8 mouse cellular contexts compared by ENCODE assay signal in the genomic region with DNA sequence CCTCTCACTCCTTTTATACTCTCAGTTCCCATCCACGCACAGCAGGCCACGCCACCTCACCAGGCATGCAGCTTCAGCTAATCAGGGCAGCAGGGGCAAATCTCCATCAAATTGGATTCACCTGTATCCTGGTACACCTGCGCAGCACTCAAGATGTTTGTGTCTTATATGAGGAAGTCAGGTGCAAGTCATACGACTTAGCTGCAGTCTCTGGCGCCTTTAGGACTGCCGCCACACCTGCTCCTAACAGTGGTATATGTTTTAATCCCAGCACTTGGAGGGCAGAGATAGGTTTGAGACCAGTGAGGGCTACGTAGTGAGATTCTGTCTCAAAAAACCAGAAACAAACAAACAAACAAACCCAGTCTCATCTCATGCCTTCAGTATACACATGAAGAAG. TPM values are rescaled to one million over a fixed set of nuclear protein-coding genes. Genes with fewer than 3 reads are reported as not detected.
DNase-seq lines count a peak whose midpoint lies in the region; ATAC-seq and TF ChIP-seq lines count a peak whose summit lies in the region.
"Not testable (repeated sequence)": the region's sequence is repeated elsewhere in the genome, so short reads cannot be mapped to it uniquely, and the experiment has no call there.

Gsta4 (plus strand) TSS at position 301 of the 400 bp plus-strand sequence.

- H3K4me3 ChIP-seq in C2C12 (ENCODE audit: insufficient read depth, poor library complexity, severe bottlenecking); cerebellum, adult 2 months (replicated peaks; ENCODE audit: insufficient read depth, low read depth, low read length); heart, embryonic 16.5 days (ENCODE audit: low read length); intestine, embryonic 14.5 days (ENCODE audit: low read depth, low read length); left cerebral cortex, adult 2 months; liver, embryonic 15.5 days (replicated peaks); neural tube, embryonic 11.5 days (ENCODE audit: low read depth, low read length): not testable (repeated sequence)

- H3K9me3 ChIP-seq in heart, embryonic 16.5 days (replicated peaks; ENCODE audit: control insufficient read depth, low read length); intestine, embryonic 14.5 days (ENCODE audit: control insufficient read depth, low read length); liver, embryonic 15.5 days (replicated peaks); neural tube, embryonic 11.5 days (ENCODE audit: control insufficient read depth, low read length): not testable (repeated sequence)

- not testable (repeated sequence) for H3K27ac ChIP-seq in cerebellum, adult 2 months (ENCODE audit: insufficient read depth, low read length); heart, embryonic 16.5 days (ENCODE audit: low read length); intestine, embryonic 14.5 days (ENCODE audit: low read depth); left cerebral cortex, adult 2 months; liver, embryonic 15.5 days (replicated peaks); neural tube, embryonic 11.5 days (ENCODE audit: low read depth, low read length)

- 98% methylated on average over 4 of the region's 7 CpGs for WGBS in cerebellum, adult 2 months
- 92% methylated on average over 4 of the region's 7 CpGs for WGBS in heart, embryonic 16.5 days
- WGBS in intestine, embryonic 14.5 days, result 97% methylated on average over 4 of the region's 7 CpGs
- WGBS in liver, embryonic 15.5 days (ENCODE audit: insufficient replicate concordance), result 65% methylated on average over 4 of the region's 7 CpGs
- 89% methylated on average over 4 of the region's 7 CpGs for WGBS in neural tube, embryonic 11.5 days

- not testable (repeated sequence) for H3K4me1 ChIP-seq in cerebellum, adult 2 months (ENCODE audit: control insufficient read depth, insufficient read depth, low read length); heart, embryonic 16.5 days (ENCODE audit: control insufficient read depth, insufficient read depth, low read length); intestine, embryonic 14.5 days (replicated peaks; ENCODE audit: control insufficient read depth, insufficient read depth, low read length); neural tube, embryonic 11.5 days (ENCODE audit: control insufficient read depth, insufficient read depth, low read length)
- peaks cover 11% of the 10 kb centered on the region for H3K4me1 ChIP-seq in liver, embryonic 15.5 days (replicated peaks)

- DNase-seq in cerebellum, adult 2 months; frontal cortex, adult 2 months (ENCODE audit: extremely low spot score in 1 of 2, low spot score in 1 of 2); intestine, embryonic 14.5 days (ENCODE audit: low spot score); left cerebral cortex, adult 2 months (ENCODE audit: extremely low spot score in 1 of 2, low spot score in 2 of 2); neural tube, embryonic 11.5 days (ENCODE audit: low spot score): not testable (repeated sequence)

- not testable (repeated sequence) for ATAC-seq in heart, embryonic 16.5 days (replicated peaks; ENCODE audit: extremely low read depth, insufficient read depth, low FRiP score); intestine, embryonic 14.5 days (replicated peaks; ENCODE audit: low FRiP score, low TSS enrichment, low read depth); liver, embryonic 15.5 days (ENCODE audit: insufficient read depth); neural tube, embryonic 11.5 days (ENCODE audit: insufficient read depth, low FRiP score, low TSS enrichment)

- TF ChIP-seq CTCF in C2C12 (IDR thresholded peaks at IDR 0.05; ENCODE audit: control insufficient read depth, insufficient read depth, insufficient read length); cerebellum, adult 2 months (IDR thresholded peaks at IDR 0.05; ENCODE audit: borderline replicate concordance, insufficient read depth, low read depth, low read length); left cerebral cortex, adult 2 months (IDR thresholded peaks at IDR 0.05): not testable (repeated sequence)

- not testable (repeated sequence) for H3K4me2 ChIP-seq in heart, embryonic 16.5 days (ENCODE audit: low read depth, low read length); intestine, embryonic 14.5 days (ENCODE audit: low read length); liver, embryonic 15.5 days; neural tube, embryonic 11.5 days (ENCODE audit: low read depth)

- H3K9ac ChIP-seq in heart, embryonic 16.5 days (ENCODE audit: low read length); intestine, embryonic 14.5 days (ENCODE audit: low read length); liver, embryonic 15.5 days; neural tube, embryonic 11.5 days (ENCODE audit: low read length): not testable (repeated sequence)

- H3ac ChIP-seq in C2C12 (ENCODE audit: control insufficient read depth, insufficient read length, low read depth), result not testable (repeated sequence)

- not testable (repeated sequence) for H3K36me3 ChIP-seq in C2C12 (ENCODE audit: control insufficient read depth, insufficient read depth); heart, embryonic 16.5 days (ENCODE audit: control insufficient read depth, insufficient read depth); intestine, embryonic 14.5 days (ENCODE audit: control insufficient read depth, insufficient read depth, low read length); liver, embryonic 15.5 days (replicated peaks); neural tube, embryonic 11.5 days (ENCODE audit: control insufficient read depth, insufficient read depth, low read length)

- intact Hi-C loops in left cerebral cortex, adult 2 months (cut with DNase I), result not testable (repeated sequence)

- not testable (repeated sequence) for H3K27me3 ChIP-seq in C2C12 (ENCODE audit: control insufficient read depth, insufficient read depth, insufficient read length); cerebellum, adult 2 months (ENCODE audit: control insufficient read depth, insufficient read depth, low read length); heart, embryonic 16.5 days (ENCODE audit: control insufficient read depth, insufficient read depth, low read length); intestine, embryonic 14.5 days (replicated peaks; ENCODE audit: control insufficient read depth, insufficient read depth, low read length); liver, embryonic 15.5 days; neural tube, embryonic 11.5 days (ENCODE audit: control insufficient read depth, insufficient read depth, low read length)

- not testable (repeated sequence) for H3K79me2 ChIP-seq in C2C12 (ENCODE audit: control insufficient read depth, insufficient read depth)

- not testable (repeated sequence) for TF ChIP-seq POLR2A in cerebellum, adult 2 months (IDR thresholded peaks at IDR 0.05; ENCODE audit: borderline replicate concordance, insufficient read depth, low read length)

- H3K79me3 ChIP-seq in C2C12 (ENCODE audit: low read depth), result not testable (repeated sequence)

RNA-seq across cellular contexts. Expression of gene Gsta4, which starts in this region (rescaled TPM):
- polyA plus RNA-seq in C2C12 (2012; fragmentation: generic; extraction: Trizol), result 102 TPM
- polyA plus RNA-seq in cerebellum, adult 2 months (2012; rRNA removed), result 107 and 113 TPM in 2 replicates
- polyA plus RNA-seq in frontal cortex, adult 2 months (2012; rRNA removed), result 90.2 and 94.2 TPM in 2 replicates
- 67.5 and 71.7 TPM in 2 replicates for polyA plus RNA-seq in heart, embryonic 16.5 days (2015; fragmentation: Nextera tagmentation; extraction: Ambion mirVana)
- 43.1 and 46.6 TPM in 2 replicates for polyA plus RNA-seq in intestine, embryonic 14.5 days (2014; fragmentation: Nextera tagmentation; extraction: Ambion mirVana)
- total RNA-seq in left cerebral cortex, adult 2 months (2021), result 10 to 100 TPM; 38.2 to 39.6 TPM
- polyA plus RNA-seq in liver, embryonic 15.5 days (2015; fragmentation: Nextera tagmentation; extraction: Ambion mirVana), result 36.2 and 38.3 TPM in 2 replicates
- 54.3 and 72.3 TPM in 2 replicates for polyA plus RNA-seq in neural tube, embryonic 11.5 days (2014; fragmentation: Nextera tagmentation; extraction: Ambion mirVana)
